Mouse (Mus musculus) T-helper 17 cell (primary cell): ENCODE measurements at regions not wholly inside any gene's neighbourhood (a gene's known extent, or its start where the extent isn't known, plus 50 kb on each side); places are given as distances from the start of the nearest gene placed in this dataset.

ENCODE experiments used
- in situ Hi-C, 2 experiments: fragments of 300-600 bp; cut with MboI, MseI; formaldehyde crosslinking; loops; 1 replicate in 1 of 2; 2 replicates in 1 of 2; pipeline ENCODE4 v1.15.1; 2025; ENCODE audit warnings: high pct_unique_total_duplicates in 2 of 2

GRCm38 (mm10) chr3:9067048-9067447, 542.8 kb downstream of the Zfp704 start:
- in situ Hi-C loops, result loop anchor here in 1 of 2 experiments (10.0 kb wide), 1 partner anchor 462 kb away; no protein-coding TSS in a partner anchor

- in situ Hi-C loops, result loop anchor here in 1 of 2 experiments (10.0 kb wide), 1 partner anchor 462 kb away; no protein-coding TSS in a partner anchor
These were observed 543.5 kb downstream of the Zfp704 start for GRCm38 (mm10) chr3:9066374-9066773.

GRCm38 (mm10) chr3:9065892-9066291, 544.0 kb downstream of the Zfp704 start:
- in situ Hi-C loops, result loop anchor here in 1 of 2 experiments (10.0 kb wide), 1 partner anchor 461 kb away; no protein-coding TSS in a partner anchor

GRCm38 (mm10) chr3:9064266-9065031, 545.4 kb downstream of the Zfp704 start:
- in situ Hi-C loops, result loop anchor here in 1 of 2 experiments (5.0 to 10.0 kb wide), 2 partner anchors 97 to 460 kb away; no protein-coding TSS in a partner anchor

GRCm38 (mm10) chr3:9063662-9064061, 546.2 kb downstream of the Zfp704 start:
- in situ Hi-C loops, result loop anchor here in 1 of 2 experiments (5.0 to 10.0 kb wide), 2 partner anchors 96 to 459 kb away; no protein-coding TSS in a partner anchor

GRCm38 (mm10) chr3:9061396-9061795, 548.5 kb downstream of the Zfp704 start:
- in situ Hi-C loops, result loop anchor here in 1 of 2 experiments (5.0 to 10.0 kb wide), 2 partner anchors 94 to 457 kb away; no protein-coding TSS in a partner anchor

GRCm38 (mm10) chr3:9057703-9058102, 552.2 kb downstream of the Zfp704 start:
- in situ Hi-C loops, result loop anchor here in 1 of 2 experiments (5.0 kb wide), 2 partner anchors 90 to 460 kb away; no protein-coding TSS in a partner anchor

GRCm38 (mm10) chr3:9056846-9057245, 553.0 kb downstream of the Zfp704 start:
- in situ Hi-C loops, result loop anchor here in 1 of 2 experiments (5.0 kb wide), 2 partner anchors 90 to 460 kb away; no protein-coding TSS in a partner anchor

- in situ Hi-C loops, result loop anchor here in 1 of 2 experiments (5.0 kb wide), 2 partner anchors 88 to 458 kb away; no protein-coding TSS in a partner anchor
These were observed 554.1 kb downstream of the Zfp704 start for GRCm38 (mm10) chr3:9055780-9056179.
